Mouse (Mus musculus) G1E (cell line): ENCODE data around the gene Dtx3.

Experiments used
- CTCF ChIP-seq: IDR thresholded peaks from 2 replicates; pipeline ENCODE4 v1.5.1; 2012; ENCODE audit warnings: low read depth, low read length, inconsistent platforms, mixed read lengths
- GATA2 ChIP-seq: IDR thresholded peaks from 2 replicates; pipeline ENCODE4 v1.6.1; 2012; ENCODE audit warnings: low read depth, low read length, inconsistent platforms, borderline replicate concordance
- POLR2AphosphoS5 ChIP-seq: IDR thresholded peaks from 2 replicates; pipeline ENCODE4 v1.6.1; 2012; ENCODE audit warnings: low read depth, low read length, inconsistent platforms; ENCODE audit not compliant: insufficient replicate concordance
- TAL1 ChIP-seq: conservative IDR thresholded peaks from 2 replicates; pipeline ENCODE4 v1.6.1; 2012; ENCODE audit warnings: low read depth, low read length, inconsistent platforms, mixed read lengths

DNA sequence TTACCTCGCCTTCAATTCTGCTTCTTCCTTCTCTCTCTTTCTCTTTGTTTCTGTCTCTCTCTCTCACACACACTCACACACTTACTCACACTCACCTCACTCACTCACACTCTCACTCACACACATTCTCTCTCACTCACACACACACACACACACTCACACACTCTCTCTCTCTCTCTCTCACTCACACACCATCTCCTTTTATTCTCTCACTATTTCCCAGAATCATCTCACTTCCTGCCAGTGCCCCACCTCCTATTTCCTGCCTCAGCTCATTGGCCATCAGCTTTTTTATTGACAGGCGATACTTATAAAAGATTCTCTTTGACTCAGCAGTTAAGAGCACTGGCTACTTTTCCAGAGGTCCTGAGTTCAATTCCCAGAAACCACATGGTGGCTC lies 22.8 kb upstream of the Dtx3 start:
- TF ChIP-seq CTCF (no peak), POLR2AphosphoS5 (no peak), TAL1 (no peak), GATA2 (no peak)
